Mouse (Mus musculus) cerebellum, postnatal 25 days (tissue): Measurements from ENCODE around the gene Iqce.

Experiments
- DNase-seq, 2 experiments: peaks; one replicate each; pipeline ENCODE4 v3.0.0; 2021; ENCODE audit warnings: mixed read lengths in 2 of 2

Gene Iqce

DNA sequence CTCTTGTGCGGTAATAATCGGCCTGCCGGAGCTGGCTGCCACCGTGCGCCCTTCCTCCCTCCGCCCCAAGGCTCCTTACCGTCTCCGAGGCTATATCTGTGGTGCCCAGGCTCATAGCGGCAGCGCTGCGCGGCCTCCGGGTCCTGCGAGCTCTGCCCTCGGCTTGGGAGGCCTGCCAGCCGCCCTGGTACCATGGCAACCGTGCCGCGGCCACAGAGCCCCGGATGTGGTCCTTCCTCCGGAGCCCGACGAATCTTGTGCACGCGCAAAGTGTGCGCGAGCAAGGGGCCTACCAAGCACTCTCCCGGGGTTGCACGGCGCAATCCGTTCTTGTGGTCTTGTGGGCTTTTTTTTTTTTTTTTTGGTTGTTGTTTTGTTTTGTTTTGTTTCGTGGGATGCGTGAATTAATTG lies at the start of gene Iqce:
Gene Iqce, minus strand, starts transcription at position 276 of the 411 bp plus-strand sequence.
- DNase-seq = peak; percentile 99

- peak in 1 of 2 experiments; percentile 56 for DNase-seq
Observed at GRCm38 (mm10) chr5:140750925-140751324, 48.7 kb upstream of the Iqce start.

DNA sequence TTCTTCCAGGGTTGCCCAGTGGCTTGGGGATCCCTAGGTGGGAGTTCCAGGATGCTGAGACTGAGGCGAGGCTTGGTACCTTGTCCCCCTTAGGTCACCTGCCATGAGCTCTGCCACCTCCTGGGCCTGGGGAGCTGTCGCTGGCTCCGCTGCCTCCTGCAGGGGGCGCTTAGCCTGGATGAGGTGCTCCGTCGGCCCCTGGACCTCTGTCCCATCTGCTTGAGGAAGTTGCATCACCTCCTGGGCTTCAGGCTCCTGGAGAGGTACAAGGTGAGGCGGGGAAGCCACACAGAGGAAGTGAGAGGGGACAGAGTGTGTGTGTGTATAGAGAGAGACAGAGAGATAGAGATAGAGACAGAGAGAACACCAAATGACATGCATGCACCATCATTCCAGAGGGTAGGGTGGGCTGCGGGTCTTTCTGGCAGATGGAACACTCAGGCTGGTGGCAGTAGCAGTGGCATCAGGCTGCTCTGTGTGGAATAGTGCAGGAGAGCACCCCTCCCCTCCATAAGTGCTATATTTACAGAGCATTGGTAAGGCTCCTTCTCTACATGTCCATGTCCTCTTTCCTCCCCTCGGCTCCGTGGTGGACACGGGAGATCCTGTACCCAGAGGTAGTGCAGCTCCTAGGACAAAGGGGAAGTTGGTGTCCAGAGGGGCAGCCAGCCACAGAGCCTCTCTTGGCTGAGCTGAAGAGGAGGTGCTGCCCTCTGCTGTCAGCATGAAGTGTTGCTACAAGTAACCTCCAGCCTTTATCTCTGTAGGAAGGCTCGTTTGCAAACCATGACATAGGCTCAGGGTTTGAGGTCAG lies 47.1 kb upstream of the Iqce start:
- peak; percentile 83 to 87 for DNase-seq

- no peak for DNase-seq
Observed at GRCm38 (mm10) chr5:140748425-140748824, 46.2 kb upstream of the Iqce start.

GRCm38 (mm10) chr5:140743706-140744131 lies 41.5 kb upstream of the Iqce start:
- no peak for DNase-seq

DNA sequence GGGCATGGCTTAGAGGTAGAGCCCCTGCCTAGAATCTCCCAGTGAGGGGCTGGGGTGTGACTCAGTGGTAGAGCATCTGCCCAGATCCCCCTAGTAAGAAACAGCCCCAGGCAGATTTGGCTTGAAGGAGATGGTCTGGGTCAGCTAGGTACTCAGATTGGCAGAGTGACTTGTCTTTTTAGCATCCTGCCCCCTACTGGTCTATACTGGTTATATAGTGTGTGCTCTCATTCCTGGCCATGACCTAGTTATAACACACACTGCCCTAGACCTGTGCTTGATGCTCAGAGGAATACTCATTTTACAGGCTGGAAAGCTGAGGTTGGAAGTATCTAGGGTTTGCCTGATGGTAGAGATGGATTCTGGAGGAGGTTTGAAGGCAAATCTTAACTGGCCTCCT lies 39.7 kb upstream of the Iqce start:
- no peak for DNase-seq

DNA sequence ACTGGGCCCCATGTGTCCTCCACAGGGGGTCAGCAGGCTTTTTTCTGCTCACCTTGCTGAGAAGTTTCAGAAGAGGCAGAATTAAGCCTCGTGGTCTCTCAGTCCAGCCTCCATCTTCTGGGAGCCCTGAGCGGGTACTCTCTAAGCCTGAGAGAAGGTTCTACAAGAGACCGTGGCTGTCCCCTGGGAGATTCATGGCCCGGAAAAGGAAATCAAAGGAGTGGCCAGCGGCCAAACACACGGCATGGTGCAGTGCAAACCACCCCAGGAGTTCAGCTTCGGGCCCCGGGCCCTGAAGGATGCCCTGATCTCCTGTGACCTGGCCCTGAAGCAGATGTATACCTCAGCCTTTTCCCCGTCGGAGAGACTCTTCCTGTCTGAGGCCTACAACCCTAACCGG lies 38.9 kb upstream of the Iqce start:
- DNase-seq = no peak

- DNase-seq = no peak
Observed at GRCm38 (mm10) chr5:140739813-140740212, 37.6 kb upstream of the Iqce start.

DNA sequence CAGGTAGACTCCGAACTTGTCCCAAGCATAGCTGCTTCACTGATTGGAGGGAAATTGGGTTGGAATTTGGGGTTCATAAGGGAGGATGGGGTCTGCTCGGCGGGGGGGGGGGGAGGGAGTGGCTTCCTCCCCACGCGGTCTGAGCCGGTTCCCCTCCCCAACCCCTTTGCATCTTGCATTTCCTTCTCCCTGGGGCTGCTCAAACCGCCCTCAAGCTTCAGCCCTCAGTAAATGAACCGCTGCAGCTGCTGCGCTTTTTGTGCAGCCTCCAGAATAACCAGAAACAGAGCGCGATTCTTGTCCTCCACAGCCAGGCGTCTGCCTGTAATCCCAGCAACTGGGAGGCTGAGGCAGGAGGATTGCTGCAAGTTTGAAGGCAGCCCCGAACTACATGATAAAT lies 34.0 kb upstream of the Iqce start:
- no peak for DNase-seq

GRCm38 (mm10) chr5:140735297-140735696 lies 33.1 kb upstream of the Iqce start:
- no peak for DNase-seq

GRCm38 (mm10) chr5:140733336-140733735 lies 31.2 kb upstream of the Iqce start:
- no peak for DNase-seq

DNA sequence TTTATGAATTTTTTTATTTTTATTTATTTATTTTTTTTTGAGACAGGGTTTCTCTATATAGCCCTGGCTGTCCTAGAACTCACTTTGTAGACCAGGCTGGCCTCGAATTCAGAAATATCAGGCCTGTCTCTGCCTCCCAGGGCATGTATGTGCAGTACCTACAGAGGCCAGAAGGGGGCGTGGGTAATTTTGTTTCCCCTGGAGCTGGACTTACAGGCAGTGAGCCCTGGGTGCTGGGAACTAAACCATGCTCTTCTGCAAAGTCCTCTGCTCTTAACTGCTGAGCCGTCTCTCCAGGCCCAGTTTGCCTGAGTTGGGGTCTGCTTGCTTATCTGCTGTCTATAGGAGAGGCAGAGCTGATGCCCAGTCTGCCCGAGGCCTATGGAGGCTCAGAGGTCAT lies 30.0 kb upstream of the Iqce start:
- DNase-seq = no peak

GRCm38 (mm10) chr5:140731040-140731797 lies 29.0 kb upstream of the Iqce start:
- DNase-seq = no peak

DNA sequence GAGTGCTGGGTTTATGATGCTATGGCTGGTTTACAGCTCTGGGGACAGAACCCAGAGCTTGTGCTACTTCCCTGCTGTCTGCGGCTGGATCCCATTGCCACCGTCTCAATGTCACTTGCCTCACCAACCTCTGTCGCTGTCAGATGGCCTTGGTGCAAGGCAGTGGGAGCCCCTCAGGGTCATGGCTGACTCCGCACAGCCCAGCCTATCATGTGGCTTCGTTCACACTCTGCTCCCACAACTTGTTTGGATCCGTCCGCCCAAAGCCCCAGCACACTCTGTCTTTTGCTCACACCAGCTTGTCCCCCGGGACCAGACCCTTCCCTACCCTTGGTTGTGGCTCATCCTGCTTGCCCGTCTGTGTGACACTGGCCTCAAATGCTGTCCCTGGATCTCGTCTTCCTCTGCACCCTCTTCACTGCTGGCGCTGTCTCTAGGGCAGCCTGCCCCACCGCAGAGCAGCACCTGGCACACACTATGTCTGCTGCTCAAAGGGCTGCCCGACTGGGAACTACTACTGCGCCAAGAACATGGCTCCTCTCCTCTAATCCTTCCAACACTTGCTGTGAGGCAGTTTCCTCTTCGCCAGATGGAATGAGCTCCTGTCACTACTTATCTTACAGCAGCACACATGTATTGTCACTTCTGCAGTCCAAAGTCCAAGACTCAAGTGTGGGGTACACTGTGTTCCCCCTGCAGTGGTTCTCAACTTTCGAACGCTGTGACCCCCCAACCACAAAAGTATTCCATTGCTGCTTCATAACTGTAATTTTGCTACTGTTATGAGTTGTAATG lies 25.0 kb upstream of the Iqce start:
- no peak for DNase-seq

DNA sequence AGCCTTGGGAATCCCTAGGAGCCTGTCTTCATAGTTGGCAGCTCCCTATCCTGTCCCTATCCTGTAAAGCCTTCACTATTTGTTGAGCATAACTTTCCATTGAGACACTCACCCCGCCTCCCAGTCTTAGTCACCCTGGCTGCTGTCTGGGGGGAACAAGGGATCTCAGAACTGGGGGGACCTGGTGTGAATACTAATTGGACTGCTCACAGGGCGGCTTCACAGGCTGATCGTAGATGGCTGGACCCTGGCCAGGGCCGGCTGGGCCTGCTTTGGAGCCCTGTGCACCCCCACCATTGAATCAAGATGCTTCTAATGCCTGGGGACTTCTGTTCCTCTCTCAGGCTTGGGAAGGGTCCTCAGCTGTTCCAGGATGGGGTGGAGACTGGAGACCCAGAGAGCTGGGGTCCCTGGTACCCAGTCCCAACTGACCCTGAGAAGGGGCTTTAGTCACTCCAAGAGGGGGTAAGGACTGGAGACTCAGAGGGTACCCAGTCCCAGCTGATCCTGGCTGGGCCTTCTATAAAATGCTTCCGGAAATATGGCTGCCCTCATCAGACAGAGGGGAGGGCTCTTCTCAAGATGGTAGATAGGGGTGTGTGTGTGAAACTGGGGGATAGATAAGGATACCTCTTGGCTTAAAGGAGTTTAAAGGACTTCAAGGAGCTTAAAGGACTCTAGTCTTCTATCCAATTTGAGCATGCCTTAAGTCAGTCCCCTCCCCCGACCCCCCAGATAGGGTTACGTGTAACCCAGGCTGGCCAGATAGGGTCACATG lies 24.1 kb upstream of the Iqce start:
- peak in 1 of 2 experiments; percentile 46 for DNase-seq

DNA sequence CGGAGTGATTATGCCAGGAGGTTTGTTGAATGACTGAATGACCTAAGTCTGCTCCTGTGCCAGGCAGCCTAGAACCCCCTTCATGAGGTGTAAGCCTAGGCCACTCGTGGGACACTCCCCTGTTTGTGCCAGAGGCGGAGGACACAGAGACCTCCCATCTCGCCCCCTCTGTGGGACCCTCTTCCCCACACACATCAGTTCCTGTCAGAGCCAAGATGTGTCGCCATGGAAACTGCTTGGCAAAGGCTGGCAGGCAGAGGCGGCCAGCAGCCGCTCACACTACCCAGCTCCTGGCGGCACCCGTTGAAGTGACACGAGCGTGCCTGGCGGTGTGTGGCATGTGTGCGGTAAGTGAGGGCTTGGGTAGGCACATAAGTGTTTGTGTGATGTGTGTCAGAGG lies 21.6 kb upstream of the Iqce start, which contains the start of gene Amz1:
Gene Amz1, plus strand, starts transcription at position 306 of the 400 bp plus-strand sequence.
- no peak for DNase-seq

GRCm38 (mm10) chr5:140722121-140722520 lies 19.9 kb upstream of the Iqce start:
- DNase-seq = no peak

- DNase-seq = no peak
Observed at GRCm38 (mm10) chr5:140720773-140721172, 18.6 kb upstream of the Iqce start.

DNA sequence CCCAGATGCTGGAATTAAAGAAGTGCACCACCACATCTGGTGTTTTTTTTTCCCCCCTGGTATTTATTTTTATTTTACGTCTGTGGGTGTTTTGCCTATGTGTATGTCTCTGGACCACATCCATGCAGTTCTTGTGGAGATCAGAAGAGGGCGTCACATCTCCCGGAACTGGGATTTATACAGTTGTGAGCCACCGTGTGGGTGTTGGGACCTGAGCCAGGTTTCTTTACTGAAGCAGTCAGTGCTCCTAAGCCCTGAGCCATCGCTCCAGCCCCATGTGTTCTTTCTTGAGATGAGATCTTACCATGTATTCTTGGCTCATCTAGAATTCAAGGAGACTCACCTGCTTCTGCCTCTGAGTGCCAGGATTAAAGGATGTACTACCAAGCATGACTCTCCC lies 8.9 kb upstream of the Iqce start:
- DNase-seq = no peak

GRCm38 (mm10) chr5:140710315-140710714 lies 8.1 kb upstream of the Iqce start:
- DNase-seq = no peak

GRCm38 (mm10) chr5:140705501-140706171 lies 3.5 kb upstream of the Iqce start:
- DNase-seq = no peak
